Comparison of ENCODE assay signal across 10 mouse cellular contexts in genomic region chr2:152726751-152727335, GRCm38 (mm10). TPM values are rescaled to one million over a fixed set of nuclear protein-coding genes. Genes with fewer than 3 reads are reported as not detected.
DNase-seq lines count a peak whose midpoint lies in the region; ATAC-seq lines count a peak whose summit lies in the region.
"Had no signal": no experiment of that assay in that cellular context is flagged by ENCODE, and none has a peak within 500 bp of the region (broad histone marks: within the 10 kb centered on the region; RNA-seq: fewer than 3 reads in every experiment).

No protein-coding gene starts in this region.

- no peaks in the 10 kb centered on the region for H3K36me3 ChIP-seq in kidney, embryonic 15.5 days

- peak overlapping the region; percentile 87 for H3K27ac ChIP-seq in kidney, embryonic 15.5 days
- H3K27ac ChIP-seq in brown adipose tissue, adult 24 weeks (replicated peaks; ENCODE audit: low read depth, low read length): peak overlapping the region; percentile 100
- H3K27ac ChIP-seq: macrophage had no signal

- no peak overlapping the region for H3K9ac ChIP-seq in kidney, embryonic 15.5 days

- H3K4me2 ChIP-seq in kidney, embryonic 15.5 days: no peak overlapping the region

- 27% methylated on average over 6 of the region's 6 CpGs for WGBS in kidney, embryonic 15.5 days

- H3K9me3 ChIP-seq in kidney, embryonic 15.5 days (replicated peaks): no peaks in the 10 kb centered on the region

- peaks cover 78% of the 10 kb centered on the region for H3K4me1 ChIP-seq in kidney, embryonic 15.5 days
- H3K4me1 ChIP-seq in brown adipose tissue, adult 24 weeks (ENCODE audit: control insufficient read depth, insufficient read depth, insufficient read length, low read length): peaks cover 27% of the 10 kb centered on the region

- 0 out of 2 replicates have a peak, but pooled peaks have one; percentile 4 for ATAC-seq in kidney, embryonic 15.5 days (replicated peaks; ENCODE audit: low FRiP score)
- ATAC-seq in activated CD4-positive, CD25-positive, alpha-beta regulatory T cell, adult 4 months: no peak

- no peaks in the 10 kb centered on the region for H3K27me3 ChIP-seq in kidney, embryonic 15.5 days

- no peak for DNase-seq in kidney, adult 9 months
- peak; percentile 49 to 55 for DNase-seq in heart, postnatal 36 days
- peak; percentile 46 to 64 for DNase-seq in lung, postnatal 4 days
- no peak for DNase-seq in urinary bladder, postnatal 14 days (ENCODE audit: low spot score)
- no peak for DNase-seq in right cerebral cortex, postnatal 4 days

- intact Hi-C loops in heart, postnatal 36 days (cut with DNase I): no loop called here

- H3K4me3 ChIP-seq in kidney, embryonic 15.5 days (replicated peaks): no peak overlapping the region
- peak overlapping the region; percentile 49 for H3K4me3 ChIP-seq in brown adipose tissue, adult 24 weeks (ENCODE audit: insufficient read depth, low read depth, low read length)

RNA-seq across cellular contexts. Expression of gene Id1, which starts 9.2 kb away (rescaled TPM):
- polyA plus RNA-seq in kidney, embryonic 15.5 days (2015; fragmentation: Nextera tagmentation; extraction: Ambion mirVana): 133 and 143 TPM in 2 replicates
- 48.0 and 59.8 TPM in 2 replicates for polyA plus RNA-seq in brown adipose tissue, adult 24 weeks (2012; ENCODE audit: insufficient read depth, insufficient read length, missing spikeins)
- 10 to 100 TPM; 50.9 to 53.7 TPM for total RNA-seq in heart, postnatal 36 days (2021)
- polyA plus RNA-seq in activated CD4-positive, CD25-positive, alpha-beta regulatory T cell, adult 4 months (2017; shearing (Covaris generic)): under 1 TPM; 0.56 to 0.97 TPM

RNA-seq across cellular contexts. Expression of gene Cox4i2, which starts 27.1 kb away (rescaled TPM):
- 16.4 and 20.9 TPM in 2 replicates for polyA plus RNA-seq in kidney, embryonic 15.5 days (2015; fragmentation: Nextera tagmentation; extraction: Ambion mirVana)
- polyA plus RNA-seq in brown adipose tissue, adult 24 weeks (2012; ENCODE audit: insufficient read depth, insufficient read length, missing spikeins): 6.3 and 8.7 TPM in 2 replicates
- 10 to 100 TPM; 13.1 to 16.0 TPM for total RNA-seq in heart, postnatal 36 days (2021)
- polyA plus RNA-seq in activated CD4-positive, CD25-positive, alpha-beta regulatory T cell, adult 4 months (2017; shearing (Covaris generic)): not detected
- total RNA-seq: hematopoietic stem cell, adult 5-6 weeks had no signal
- polyA plus RNA-seq: macrophage had no signal

RNA-seq across cellular contexts. Expression of gene Mcts2, which starts 40.0 kb away (rescaled TPM):
- 29.5 and 31.0 TPM in 2 replicates for polyA plus RNA-seq in kidney, embryonic 15.5 days (2015; fragmentation: Nextera tagmentation; extraction: Ambion mirVana)
- polyA plus RNA-seq in brown adipose tissue, adult 24 weeks (2012; ENCODE audit: insufficient read depth, insufficient read length, missing spikeins): 42.0 and 42.5 TPM in 2 replicates
- total RNA-seq in heart, postnatal 36 days (2021): 10 to 100 TPM; 16.2 to 16.5 TPM
- 1 to 10 TPM; 2.1 to 2.5 TPM for polyA plus RNA-seq in activated CD4-positive, CD25-positive, alpha-beta regulatory T cell, adult 4 months (2017; shearing (Covaris generic))

RNA-seq across cellular contexts. Expression of gene H13, which starts 57.6 kb away (rescaled TPM):
- polyA plus RNA-seq in kidney, embryonic 15.5 days (2015; fragmentation: Nextera tagmentation; extraction: Ambion mirVana): 141 and 147 TPM in 2 replicates
- 54.9 and 59.2 TPM in 2 replicates for polyA plus RNA-seq in brown adipose tissue, adult 24 weeks (2012; ENCODE audit: insufficient read depth, insufficient read length, missing spikeins)
- total RNA-seq in heart, postnatal 36 days (2021): 10 to 100 TPM; 33.1 to 41.2 TPM
- polyA plus RNA-seq in activated CD4-positive, CD25-positive, alpha-beta regulatory T cell, adult 4 months (2017; shearing (Covaris generic)): 10 to 100 TPM; 72.7 to 82.3 TPM

Comparison
In these comparisons a context has a peak if more than half of its experiments do, and no peak if none do; other contexts are left out.
1. DNase-seq: peak in heart, postnatal 36 days (2 of 2) and lung, postnatal 4 days (2 of 2); none in kidney, adult 9 months (single experiment), urinary bladder, postnatal 14 days (single experiment) and right cerebral cortex, postnatal 4 days (single experiment).
2. RNA of gene Id1, which starts 9.2 kb away (polyA plus RNA-seq): 133 to 143 TPM in kidney, embryonic 15.5 days and 48.0 to 59.8 TPM in brown adipose tissue, adult 24 weeks; 0.56 to 0.97 TPM in activated CD4-positive, CD25-positive, alpha-beta regulatory T cell, adult 4 months; every median in the first group is over 10 times any median in the second.